Mouse (Mus musculus) urinary bladder, postnatal 25 days (tissue): ENCODE results near the gene Tanc1.
"Not testable (repeated sequence)": the region's sequence is repeated elsewhere in the genome, so short reads cannot be mapped to it uniquely, and the experiment has no call there.

Source experiments
- DNase-seq: peaks from one replicate; pipeline ENCODE4 v3.0.0; 2022; ENCODE audit warnings: low spot score

Tanc1 gene

GRCm38 (mm10) chr2:59611831-59612732 is at the start of gene Tanc1:
Tanc1 (plus strand) TSS chr2:59612042.
- peak; percentile 83 for DNase-seq

- no peak for DNase-seq
Measured at GRCm38 (mm10) chr2:59562215-59562614, 49.6 kb upstream of the Tanc1 start.

- DNase-seq = no peak
Measured at GRCm38 (mm10) chr2:59562696-59563095, 49.1 kb upstream of the Tanc1 start.

- DNase-seq = not testable (repeated sequence)
Measured at GRCm38 (mm10) chr2:59564029-59564611, 47.7 kb upstream of the Tanc1 start.

- no peak for DNase-seq
Measured at GRCm38 (mm10) chr2:59564947-59565346, 46.9 kb upstream of the Tanc1 start.

- no peak for DNase-seq
Measured at GRCm38 (mm10) chr2:59580939-59581338, 30.9 kb upstream of the Tanc1 start.

- no peak for DNase-seq
Measured at GRCm38 (mm10) chr2:59583961-59584360, 27.9 kb upstream of the Tanc1 start.

- no peak for DNase-seq
Measured at GRCm38 (mm10) chr2:59587387-59588095, 24.3 kb upstream of the Tanc1 start.

- DNase-seq = no peak
Measured at GRCm38 (mm10) chr2:59588096-59588405, 23.8 kb upstream of the Tanc1 start.

GRCm38 (mm10) chr2:59593341-59593902 is 18.4 kb upstream of the Tanc1 start:
- no peak for DNase-seq

- no peak for DNase-seq
Measured at GRCm38 (mm10) chr2:59594095-59594494, 17.7 kb upstream of the Tanc1 start.

GRCm38 (mm10) chr2:59596545-59596944 is 15.3 kb upstream of the Tanc1 start:
- DNase-seq = no peak

GRCm38 (mm10) chr2:59598286-59598685 is 13.6 kb upstream of the Tanc1 start:
- DNase-seq = no peak

- no peak for DNase-seq
Measured at GRCm38 (mm10) chr2:59598894-59599293, 12.9 kb upstream of the Tanc1 start.

GRCm38 (mm10) chr2:59599338-59600111 is 12.3 kb upstream of the Tanc1 start:
- no peak for DNase-seq

GRCm38 (mm10) chr2:59600123-59600840 is 11.6 kb upstream of the Tanc1 start:
- DNase-seq = peak; percentile 37

- DNase-seq = no peak
Measured at GRCm38 (mm10) chr2:59600980-59601379, 10.9 kb upstream of the Tanc1 start.

- DNase-seq = no peak
Measured at GRCm38 (mm10) chr2:59601452-59601851, 10.4 kb upstream of the Tanc1 start.

GRCm38 (mm10) chr2:59608958-59609357 is 2.9 kb upstream of the Tanc1 start:
- DNase-seq = no peak

- DNase-seq = no peak
Measured at GRCm38 (mm10) chr2:59611216-59611810, 529 bp upstream of the Tanc1 start.
